Mouse (Mus musculus): Measurements from ENCODE around the gene Apc2. TPM values are rescaled to one million over a fixed set of nuclear protein-coding genes. Genes with fewer than 3 reads are reported as not detected.

The Apc2 gene
- total RNA-seq, 2 experiments from 2014 or later: not detected

DNA sequence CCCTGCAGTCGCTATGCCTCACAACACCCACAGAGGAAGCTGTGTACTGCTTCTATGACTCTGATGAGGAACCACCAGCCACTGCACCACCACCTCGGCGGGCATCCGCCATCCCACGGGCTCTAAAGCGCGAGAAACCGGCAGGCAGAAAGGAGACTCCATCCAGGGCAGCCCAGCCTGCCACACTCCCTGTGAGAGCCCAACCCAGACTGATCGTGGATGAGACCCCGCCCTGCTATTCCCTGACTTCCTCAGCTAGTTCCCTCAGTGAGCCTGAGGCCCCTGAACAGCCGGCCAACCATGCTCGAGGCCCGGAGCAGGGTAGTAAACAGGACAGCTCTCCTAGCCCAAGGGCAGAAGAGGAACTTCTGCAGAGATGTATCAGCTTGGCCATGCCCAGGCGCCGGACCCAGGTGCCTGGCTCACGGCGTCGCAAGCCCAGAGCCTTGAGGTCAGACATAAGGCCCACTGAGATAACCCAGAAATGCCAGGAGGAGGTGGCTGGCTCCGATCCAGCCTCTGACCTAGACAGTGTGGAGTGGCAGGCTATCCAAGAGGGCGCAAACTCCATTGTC lies 17.9 kb downstream of the Apc2 start:
- ATAC-seq (replicated peaks; ENCODE audit: low FRiP score, poor library complexity, severe bottlenecking): no peak

DNA sequence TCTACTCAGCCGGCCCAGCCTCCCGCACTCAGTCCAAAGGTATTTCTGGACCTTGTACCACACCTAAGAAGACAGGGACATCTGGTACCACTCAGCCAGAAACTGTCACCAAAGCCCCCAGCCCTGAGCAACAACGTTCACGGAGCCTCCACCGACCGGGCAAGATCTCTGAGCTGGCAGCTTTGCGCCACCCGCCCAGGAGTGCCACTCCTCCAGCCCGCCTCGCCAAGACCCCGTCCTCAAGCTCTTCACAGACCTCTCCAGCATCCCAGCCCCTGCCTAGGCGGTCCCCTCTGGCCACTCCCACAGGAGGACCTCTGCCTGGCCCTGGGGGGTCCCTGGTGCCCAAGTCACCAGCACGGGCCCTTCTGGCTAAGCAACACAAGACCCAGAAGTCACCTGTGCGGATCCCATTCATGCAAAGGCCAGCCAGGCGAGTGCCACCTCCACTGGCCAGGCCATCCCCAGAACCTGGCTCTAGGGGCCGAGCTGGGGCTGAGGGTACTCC lies 18.8 kb downstream of the Apc2 start:
- no peak for ATAC-seq (replicated peaks; ENCODE audit: low FRiP score, poor library complexity, severe bottlenecking)

DNA sequence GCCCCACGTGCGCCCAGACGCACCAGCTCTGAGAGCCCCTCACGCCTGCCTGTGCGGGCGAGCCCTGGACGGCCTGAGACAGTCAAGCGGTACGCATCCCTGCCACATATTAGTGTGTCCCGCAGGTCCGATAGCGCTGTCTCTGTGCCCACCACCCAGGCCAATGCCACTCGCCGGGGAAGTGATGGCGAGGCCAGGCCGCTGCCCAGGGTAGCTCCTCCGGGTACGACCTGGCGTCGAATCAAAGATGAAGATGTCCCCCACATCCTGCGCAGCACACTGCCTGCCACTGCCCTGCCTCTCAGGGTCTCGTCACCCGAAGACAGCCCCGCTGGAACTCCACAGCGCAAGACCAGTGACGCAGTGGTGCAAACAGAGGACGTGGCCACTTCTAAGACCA lies 19.5 kb downstream of the Apc2 start:
- ATAC-seq (replicated peaks; ENCODE audit: low FRiP score, poor library complexity, severe bottlenecking): no peak

DNA sequence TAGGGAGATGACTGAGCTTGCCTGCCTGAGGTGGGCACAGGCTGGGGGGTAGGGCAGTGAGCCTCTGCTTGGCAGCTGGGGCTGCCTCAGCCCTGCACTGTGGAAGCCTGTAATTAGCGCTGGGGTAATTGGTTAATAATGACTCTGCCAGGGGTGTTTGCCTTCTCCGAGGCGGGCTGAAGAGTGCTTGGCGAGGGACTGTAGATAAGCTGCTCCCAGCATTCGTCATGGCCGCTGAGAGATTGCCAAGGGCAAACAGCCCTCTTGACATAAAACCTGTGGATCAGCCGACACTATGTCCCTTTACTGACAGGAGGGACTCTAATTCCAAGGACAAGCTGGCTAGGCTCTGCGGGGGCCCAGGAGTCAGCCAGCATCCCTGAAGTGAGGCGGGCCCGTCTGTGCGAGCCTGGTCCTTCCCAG lies 20.6 kb downstream of the Apc2 start:
- ATAC-seq (replicated peaks; ENCODE audit: low FRiP score, poor library complexity, severe bottlenecking): no peak

DNA sequence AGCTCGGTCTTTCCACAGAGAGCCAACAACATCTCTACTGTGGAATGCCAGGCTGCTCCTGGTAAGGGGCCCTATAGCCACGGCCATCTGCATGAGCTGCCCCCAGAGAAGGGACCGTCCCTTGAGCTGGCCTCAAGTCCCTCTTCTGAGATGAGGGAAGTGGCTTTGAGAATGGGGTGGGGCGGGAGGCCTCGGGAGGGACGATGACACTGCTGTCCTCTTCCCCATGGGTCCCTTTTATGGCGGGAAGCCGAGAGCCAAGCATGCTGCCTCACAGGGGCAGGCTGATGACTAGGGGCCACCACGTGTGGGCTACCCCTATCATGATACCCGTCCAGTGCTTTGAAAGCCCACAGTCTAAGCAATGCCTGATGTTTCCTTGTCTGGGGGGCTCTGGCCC lies 21.2 kb downstream of the Apc2 start:
- ATAC-seq (replicated peaks; ENCODE audit: low FRiP score, poor library complexity, severe bottlenecking): no peak

DNA sequence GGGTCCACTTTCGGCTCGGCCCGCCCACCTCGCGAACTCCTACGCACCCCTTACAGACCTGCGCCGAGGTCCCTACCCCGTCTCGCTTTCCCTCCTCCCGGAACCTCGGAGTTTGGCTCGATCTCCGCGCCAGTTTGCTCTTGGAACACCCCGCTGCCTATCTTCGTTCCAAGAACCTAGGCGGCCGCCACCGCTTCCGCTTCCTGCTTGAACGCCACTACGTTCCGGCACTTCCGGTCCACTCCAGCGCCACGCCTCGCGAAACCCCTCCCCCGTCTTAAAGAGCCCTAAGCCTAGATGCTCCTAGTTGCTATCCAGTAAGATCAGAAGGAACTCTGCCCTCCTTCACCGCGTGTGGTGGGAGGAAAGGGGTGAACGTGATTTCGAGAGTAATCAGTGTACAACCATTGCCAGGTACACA lies 24.6 kb downstream of the Apc2 start, which contains the start of gene 2310011J03Rik:
2310011J03Rik (minus strand) TSS at position 198 of the 421 bp plus-strand sequence.
- peak; percentile 82 for ATAC-seq (replicated peaks; ENCODE audit: low FRiP score, poor library complexity, severe bottlenecking)

DNA sequence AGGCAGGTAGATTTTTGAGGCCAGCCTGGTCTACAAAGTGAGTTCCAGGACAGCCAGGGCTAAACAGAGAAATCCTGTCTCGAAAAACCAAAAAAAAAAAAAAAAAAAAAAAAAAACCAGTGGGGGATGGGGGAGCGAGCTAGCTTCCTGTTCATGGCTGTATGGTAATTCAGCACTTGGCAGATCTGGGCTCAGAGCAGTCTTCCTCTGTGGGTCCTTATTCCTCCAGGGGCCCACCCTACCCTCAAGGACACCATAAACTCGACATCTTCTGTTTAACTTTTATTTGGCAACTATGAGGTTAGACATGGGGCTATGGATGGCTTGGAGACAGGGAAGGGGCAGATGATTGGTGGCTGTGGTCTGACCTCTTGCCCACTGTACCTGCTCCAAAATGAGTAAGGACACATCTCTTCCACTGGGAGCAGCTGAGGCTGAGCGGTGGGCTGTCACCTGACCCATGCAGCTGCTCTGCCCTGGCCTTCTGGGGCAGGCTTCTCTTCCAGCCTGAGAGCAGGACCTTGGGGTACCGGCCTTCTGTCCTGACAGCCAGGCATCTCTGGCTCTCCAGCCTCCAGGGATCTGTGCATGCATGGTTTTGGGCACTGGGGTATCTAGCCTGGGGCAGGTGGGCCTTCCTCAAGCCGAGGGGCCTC lies 25.4 kb downstream of the Apc2 start:
- ATAC-seq (replicated peaks; ENCODE audit: low FRiP score, poor library complexity, severe bottlenecking): no peak

DNA sequence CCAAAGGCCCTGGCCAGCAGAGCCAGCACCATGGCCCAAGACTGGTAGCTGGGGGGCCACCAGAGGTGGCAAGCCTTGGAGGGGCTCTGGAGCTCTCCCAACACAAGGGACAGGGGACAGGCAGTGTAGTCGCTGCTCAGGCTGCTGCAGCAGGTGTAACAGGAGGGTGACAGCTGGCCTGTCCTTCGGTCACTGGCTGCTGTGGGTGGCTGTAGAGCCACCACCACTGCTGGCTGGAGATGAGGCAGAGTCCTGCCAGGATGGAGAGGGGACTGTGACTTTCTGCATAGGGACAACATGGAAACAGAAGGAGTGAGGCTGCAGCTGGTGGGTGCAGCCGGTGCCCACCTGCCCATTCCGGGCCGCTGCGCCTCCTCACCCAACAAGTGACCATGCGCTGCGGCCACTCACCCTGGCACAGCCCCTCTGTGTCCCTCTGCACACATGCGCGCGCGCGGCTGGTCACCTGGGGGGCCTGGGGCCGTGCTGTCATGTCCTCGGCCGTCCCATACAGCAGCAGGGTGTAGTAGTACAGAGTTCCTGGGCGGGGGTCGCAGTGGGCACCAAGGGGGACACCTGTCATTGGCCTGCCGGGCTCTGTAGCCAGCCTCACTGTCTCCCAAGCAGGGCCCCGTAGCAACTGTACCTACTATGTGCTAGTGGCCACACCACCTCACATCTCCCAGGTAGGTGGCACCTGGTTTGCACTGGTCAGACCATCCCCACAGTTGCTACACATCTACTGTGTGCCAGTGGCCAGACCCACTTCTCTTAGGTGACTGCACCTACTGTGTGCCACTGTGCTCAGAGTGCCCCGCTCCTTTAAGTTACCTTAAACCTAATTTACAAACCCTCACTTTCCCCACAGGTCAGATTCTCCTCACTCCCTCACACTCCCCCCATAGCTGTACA lies 26.1 kb downstream of the Apc2 start:
- ATAC-seq (replicated peaks; ENCODE audit: low FRiP score, poor library complexity, severe bottlenecking): no peak

DNA sequence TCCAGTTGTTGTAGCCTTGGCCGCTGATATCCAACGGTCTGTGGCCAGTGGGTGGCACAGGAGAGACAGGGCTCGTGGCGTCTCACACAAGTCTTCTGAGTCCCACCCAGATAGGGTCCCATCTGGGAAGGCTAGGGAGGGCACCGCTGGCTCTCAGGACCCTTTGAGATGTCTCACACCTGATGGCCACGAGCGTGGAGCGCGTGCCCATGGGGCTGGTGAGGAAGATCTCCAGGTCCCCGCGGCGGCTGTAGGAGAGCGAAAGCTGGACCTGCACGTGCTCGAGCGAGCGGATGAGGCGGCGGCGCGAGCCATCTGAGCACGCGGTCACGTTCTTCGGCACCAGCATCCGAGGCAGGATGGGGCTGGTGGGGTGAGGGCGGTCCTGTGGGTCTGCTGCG lies 27.0 kb downstream of the Apc2 start:
- ATAC-seq (replicated peaks; ENCODE audit: low FRiP score, poor library complexity, severe bottlenecking): no peak

DNA sequence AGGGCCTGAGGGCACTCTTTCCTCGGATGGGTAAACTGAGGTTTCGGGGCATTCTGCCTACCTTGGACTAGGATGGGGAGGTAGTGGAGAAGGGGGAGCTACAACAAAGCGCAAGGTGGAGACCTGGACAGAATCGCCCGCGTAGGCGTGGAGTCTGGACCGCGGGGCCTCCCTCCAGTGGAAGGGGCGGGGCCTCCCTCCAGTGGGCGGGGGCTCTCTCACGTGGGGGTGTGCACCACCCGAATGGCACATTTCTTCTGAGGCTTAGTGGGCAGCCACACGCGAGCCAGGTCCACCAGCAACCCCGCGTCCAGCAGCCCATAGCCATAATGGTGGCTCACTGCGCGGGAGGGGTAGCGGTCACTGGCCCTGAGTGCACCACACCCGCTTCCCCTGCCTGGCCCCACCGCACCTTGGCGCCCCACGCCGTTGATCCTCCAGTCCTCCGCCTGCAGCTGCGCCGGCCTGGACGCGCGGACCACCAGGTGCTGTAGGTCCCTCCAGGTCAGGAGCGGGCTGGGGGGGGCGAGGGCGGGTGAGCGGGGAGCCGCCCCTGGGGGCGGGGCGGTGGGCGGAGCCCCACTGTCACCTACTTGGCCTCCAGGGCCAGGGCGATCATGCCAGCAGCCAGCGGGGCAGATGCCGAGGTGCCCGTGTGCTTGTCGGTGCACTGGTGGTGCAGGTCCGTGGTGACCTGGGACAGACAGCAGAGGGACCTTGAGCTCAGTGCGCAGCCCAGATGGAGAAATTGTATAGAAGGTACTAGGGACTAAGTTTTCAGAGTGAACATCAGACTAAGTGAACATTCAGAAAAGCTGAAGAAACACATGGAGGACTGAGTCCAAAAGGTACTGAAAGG lies 27.7 kb downstream of the Apc2 start:
- peak; percentile 63 for ATAC-seq (replicated peaks; ENCODE audit: low FRiP score, poor library complexity, severe bottlenecking)

DNA sequence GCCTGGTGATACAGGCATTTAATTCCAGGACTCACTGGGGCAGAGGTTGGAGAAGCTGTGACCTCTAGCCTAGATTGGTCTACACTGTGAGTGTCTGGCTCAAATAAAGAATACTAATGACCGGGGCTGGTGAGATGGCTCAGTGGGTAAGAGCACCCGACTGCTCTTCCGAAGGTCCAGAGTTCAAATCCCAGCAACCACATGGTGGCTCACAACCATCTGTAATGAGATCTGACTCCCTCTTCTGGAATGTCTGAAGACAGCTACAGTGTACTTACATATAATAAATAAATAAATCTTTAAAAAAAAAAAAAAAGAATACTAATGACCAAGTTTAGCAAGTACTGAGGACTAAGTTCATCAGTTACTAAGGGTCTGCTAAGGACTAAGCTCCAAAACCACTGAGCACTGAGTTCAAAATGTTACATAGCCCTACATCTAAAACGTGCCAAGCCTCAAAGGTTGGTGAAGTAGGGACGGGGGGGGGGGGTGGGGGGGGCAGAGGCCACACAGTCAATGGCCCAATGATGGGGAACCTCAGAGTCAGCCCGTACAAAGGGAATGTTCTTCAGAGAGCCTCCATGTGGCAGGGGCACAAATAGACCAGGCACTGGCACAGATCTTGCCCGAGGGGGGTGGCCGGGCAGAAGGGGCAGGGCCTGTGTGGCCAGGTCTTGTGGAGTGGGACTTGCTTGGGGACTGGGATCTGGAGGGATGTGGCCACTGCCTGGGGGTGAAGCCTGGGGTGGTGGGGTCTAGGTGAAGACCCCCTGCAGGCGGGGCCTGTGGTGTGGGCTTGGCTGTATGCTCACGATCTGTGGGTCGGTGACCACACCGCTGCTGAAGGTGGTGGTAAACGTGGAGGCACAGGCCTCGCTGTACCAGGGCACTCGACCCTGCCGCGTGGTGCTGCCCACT lies 28.6 kb downstream of the Apc2 start:
- ATAC-seq (replicated peaks; ENCODE audit: low FRiP score, poor library complexity, severe bottlenecking): no peak

DNA sequence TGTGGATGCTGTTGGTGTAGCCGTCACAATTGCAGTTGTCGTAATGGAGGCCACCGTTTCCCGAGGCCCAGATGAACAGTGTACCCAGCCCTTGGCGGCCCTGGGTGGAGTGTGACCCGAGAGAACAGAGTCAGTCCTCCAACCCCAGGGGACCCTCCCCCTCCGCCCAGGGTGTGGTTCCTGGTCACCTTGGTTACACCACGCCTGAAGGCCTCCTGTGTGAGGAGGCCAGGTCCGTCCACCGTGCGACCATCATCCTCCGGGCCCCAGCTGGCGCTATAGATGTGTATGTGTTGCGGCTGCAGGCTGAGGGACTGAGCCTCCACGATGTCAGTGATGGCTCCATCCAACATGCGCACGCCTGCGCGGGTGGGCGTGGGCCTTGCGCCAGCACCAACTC lies 29.3 kb downstream of the Apc2 start:
- no peak for ATAC-seq (replicated peaks; ENCODE audit: low FRiP score, poor library complexity, severe bottlenecking)

DNA sequence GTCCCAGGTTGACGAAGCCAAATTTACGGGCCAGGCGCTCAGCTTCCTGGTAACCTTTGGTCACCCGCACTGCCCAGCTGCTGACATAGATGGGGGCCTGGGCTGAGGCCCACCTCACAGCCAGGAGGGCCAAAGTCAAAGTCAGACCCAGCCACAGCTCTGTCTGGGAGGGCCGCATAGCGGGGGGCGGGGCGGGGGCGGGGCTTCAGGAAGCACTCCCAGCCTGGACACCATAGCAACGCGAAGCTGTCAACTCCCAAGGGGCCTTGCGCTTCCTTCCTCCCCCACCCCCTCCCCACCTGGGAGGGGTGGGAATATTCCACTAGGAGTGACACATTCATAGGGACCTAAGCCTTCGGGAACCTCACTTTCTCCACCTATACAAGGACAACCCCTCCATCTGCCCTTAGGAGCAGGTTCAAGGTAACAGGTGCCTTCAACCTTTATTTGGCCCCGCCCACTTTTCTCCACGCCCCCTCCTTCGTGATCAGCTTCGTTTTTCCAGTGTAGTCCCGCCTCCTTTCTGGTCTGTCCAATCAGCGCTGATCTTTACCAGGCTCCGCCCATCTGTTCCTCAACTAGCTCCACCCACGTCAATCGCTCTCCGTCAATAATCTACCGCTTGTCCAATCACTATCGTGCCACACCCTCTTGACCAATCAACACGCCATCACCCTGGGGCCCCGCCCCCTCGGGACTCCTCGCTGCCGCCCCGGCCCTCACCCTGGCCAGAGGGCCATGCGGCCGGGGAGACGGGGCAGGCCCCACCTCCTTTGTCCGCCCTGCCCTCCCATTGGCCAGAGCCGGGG lies 33.7 kb downstream of the Apc2 start, which contains the start of the genes Pcsk4 and Reep6:
Pcsk4 (minus strand) TSS at position 226 of the 809 bp plus-strand sequence.
Reep6 (plus strand) TSS at position 681 of the 809 bp plus-strand sequence.
- peak; percentile 76 for ATAC-seq (replicated peaks; ENCODE audit: low FRiP score, poor library complexity, severe bottlenecking)

DNA sequence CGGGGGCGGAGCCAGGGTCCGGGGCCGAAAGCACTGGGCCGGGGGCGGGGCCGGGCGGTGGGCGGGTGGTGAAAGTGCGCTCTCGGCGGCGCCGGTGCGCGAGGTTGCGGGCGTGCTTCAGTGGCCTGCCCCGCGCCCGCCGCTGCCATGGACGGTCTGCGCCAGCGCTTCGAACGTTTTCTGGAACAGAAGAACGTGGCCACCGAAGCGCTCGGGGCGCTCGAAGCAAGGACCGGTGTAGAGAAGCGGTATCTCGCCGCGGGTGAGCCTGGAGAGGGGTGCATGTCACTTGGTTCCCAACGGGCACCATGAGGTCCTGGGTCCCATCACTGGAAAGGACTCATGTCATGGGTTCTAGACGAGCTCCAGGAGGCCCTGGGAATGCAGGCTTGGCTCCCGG lies 34.3 kb downstream of the Apc2 start:
- no peak for ATAC-seq (replicated peaks; ENCODE audit: low FRiP score, poor library complexity, severe bottlenecking)

DNA sequence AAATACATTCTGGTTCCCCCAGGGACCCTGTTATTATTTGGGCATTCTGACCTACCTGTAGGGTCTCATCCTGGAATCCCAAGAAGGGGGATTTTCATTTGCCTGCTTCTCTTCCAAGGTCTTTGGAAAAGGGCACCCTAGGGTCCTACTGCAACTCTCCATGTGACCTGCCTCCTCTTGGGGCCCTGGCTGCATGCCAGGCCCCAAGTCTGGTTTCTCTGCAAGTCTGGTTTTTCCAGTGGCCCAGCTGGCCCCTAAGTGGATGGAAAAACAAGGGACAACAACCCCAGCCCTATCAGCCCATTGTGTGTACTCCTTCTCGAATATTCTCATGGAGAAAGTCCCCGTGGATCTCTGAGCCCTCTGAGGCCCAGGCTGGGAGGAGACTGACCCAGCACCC lies 35.1 kb downstream of the Apc2 start:
- no peak for ATAC-seq (replicated peaks; ENCODE audit: low FRiP score, poor library complexity, severe bottlenecking)

DNA sequence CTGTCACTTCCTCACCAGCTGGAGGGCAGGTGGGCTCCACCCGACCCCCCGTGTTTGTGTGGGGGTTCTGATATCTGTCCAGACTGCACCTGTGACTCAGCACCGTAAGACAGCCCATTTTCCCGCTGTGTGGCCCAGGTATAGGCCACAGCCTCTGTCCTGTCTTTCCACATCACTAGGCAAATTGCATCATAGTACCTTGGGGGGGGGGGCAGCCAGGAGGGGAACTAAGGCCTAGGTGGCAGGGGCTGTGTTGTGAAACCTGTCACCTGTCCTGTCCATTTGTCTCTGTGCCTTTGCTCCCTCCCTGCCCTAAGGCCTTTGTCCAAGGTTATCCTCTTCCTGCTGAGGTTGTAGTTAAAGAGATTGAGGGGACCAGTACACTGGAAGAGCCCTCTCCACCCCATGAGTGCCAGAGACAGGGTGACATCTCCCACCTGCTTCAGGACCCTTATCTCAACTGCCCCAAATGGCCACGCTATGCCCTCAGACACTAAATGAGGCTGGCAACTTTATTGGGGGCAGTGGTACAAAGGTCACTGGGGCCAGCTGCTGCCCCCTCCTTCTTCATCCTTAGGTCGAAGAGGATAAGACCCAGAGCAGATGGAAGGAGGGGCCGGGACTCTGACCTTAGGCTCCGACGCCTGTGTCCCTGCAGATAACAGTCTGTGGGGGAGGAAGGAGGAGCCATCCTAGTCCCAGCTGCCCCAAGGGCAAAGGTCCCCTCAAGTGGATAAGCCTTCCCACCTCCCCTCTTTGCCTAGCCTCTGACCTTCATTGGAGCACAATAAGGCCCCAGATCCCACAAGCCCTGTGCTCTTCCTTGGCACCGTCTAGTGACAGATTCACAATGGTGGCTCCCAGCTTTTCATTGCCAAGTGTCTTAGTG lies 36.1 kb downstream of the Apc2 start:
- ATAC-seq (replicated peaks; ENCODE audit: low FRiP score, poor library complexity, severe bottlenecking): peak; percentile 80

DNA sequence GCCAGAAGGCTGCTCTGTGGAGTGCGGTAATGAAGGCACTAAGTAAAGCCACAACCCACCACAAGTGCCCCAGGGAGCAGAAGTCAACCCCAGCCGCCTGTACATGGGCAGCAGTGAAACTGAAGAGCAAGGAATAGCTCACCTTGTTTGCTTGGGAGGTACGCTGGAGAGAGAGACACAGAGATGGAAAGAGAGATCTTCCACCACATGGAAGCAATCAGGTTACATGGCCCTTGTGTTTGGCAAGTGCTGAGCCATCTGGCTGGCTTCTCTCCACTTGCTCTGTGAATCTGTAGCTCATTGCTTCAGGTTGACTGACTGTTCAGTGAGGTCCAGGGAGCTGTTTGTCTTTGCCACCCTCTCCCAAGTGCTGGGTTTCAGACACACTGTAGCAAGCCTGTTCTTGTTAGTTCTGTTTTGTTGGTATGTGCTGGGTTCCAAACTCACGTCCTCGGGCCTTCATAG lies 36.8 kb downstream of the Apc2 start:
- peak; percentile 3; the same call in 1 of the 2 replicates for ATAC-seq (replicated peaks; ENCODE audit: low FRiP score, poor library complexity, severe bottlenecking)
